Mouse (Mus musculus): ENCODE measurements around the gene Flad1.

Gene Flad1

DNA sequence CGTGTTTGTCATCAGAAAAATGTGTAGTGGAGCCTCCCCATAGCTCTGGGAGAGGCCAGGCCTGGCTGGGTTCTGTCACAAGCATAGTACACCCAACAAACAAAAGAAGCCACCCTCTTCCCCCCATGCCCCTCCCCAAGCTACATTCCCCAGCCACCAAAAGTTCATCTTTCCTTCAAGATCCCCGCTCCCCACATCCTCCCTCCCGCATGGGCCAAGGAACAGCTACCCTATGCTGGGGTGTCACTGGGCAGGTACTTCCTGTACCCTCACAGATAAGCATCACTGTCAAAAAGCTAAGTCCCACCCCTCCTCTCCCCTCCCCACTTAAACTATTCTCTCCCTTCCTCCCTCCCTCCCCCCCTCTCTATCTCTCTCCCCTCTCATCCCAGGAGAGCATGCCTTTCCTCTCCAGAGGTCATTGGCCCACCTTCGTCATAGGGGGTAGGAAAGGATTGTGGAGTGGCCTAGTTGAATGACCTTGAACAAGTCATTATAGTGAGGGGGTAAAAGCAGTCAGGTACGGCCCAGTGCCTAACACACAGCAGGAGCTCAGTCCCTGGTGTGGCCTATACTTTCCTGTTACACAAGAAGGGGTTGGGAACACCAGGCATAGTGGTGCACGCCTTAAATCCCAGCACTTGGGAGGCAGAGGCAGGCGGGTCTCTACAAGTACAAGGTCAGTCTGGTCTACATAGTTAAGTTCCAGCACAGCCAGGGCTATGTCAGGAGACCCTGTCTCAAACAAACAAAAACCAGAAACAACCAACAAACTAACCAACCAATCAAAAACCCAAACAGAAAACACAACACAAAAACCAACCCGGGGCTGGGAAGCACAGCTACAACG lies 29.4 kb downstream of the Flad1 start:
- peak in 1 of 2 experiments; percentile 29 for DNase-seq

DNA sequence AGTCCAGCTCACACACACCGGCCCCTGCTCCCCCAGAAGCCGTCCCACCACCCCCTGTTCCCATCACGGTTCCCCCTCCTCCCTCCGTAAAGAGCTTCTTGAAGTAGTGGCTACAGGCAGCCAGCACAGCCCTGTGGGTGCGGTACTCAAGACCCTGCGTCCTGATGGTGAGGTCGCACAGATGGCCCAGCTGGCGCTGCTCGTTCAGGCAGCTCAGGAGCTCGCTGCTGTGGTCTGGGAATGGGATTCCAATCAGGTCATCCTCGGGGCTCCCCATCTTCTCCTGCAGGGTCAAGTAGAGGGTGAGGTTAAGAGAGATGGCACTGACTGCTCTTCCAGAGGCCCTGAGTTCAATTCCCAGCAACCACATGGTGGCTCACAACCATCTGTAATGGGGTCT lies 30.4 kb downstream of the Flad1 start:
- DNase-seq, result no peak

DNA sequence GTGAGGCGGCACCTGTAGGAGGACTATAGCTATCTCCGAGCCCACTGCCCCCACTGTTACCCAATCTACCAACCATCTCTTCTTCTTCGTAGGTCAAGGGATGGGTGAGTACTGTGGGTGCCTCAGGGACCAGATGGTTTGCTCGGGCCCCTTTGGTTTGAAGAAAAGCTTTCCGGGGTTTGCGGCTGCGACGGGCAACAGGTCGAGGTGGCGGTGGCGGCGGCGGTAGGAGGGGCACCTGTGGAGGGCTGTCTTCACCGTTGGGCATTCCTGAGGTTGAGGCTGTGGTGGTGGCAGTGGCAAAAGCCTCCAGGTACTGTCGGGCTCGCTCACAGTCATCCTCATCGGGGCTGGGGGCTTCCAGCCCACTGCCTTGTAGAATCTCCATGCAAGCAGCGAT lies 31.0 kb downstream of the Flad1 start:
- DNase-seq, result no peak

DNA sequence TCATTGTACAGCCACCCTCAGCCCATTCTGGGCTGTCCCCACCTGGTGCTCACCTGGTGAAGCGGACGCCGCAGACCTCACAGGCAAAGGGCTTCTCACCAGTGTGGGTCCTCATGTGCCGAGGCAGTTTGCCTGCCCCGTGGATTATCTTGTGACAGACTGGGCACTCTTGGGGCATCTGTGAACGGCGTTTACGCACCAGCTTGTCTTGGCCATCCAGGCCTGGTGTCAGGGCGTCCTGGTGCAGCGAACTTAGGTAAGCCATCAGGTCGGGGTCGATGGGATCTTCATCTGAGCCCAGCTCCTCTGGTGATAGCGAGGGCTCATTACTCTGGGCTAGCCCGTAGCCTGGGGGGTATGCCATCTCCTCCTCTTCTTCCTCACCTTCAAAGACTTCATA lies 31.4 kb downstream of the Flad1 start:
- no peak for DNase-seq

DNA sequence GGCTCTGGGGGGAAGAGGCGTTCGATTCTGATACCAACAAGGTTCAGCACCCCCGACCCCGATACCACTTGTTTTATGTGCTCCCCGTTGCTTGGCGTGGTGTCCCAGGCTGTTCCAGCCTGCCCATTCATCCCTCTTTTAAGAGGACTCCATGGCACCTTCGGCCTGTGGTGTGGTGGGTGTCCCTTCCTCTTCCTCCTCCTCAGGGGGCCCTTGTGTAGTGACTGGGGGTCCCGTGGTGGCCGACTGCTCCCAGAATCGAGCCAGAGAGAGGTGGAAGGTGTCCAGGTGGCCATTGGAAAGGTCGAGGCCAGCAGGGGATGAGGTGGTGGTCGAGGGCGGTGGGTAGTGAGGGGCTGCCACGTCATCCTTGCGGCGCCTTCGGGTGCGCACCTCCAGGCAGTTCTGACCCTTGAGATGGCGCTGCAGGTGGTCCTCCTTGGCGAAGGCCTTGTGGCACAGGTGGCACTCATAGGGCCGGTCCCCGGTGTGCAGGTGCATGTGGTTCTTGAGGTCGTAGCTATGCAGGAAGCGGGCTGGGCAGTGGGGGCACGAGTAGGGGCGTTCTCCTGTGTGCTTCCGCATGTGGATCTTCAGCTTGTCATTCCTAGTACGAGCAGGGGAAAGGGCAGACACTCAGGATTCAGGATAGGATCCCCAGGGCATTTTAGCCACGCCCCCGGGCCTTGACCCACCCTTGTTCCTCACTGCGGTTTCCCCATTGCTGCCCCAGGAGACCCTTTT lies 32.1 kb downstream of the Flad1 start:
- no peak for DNase-seq

DNA sequence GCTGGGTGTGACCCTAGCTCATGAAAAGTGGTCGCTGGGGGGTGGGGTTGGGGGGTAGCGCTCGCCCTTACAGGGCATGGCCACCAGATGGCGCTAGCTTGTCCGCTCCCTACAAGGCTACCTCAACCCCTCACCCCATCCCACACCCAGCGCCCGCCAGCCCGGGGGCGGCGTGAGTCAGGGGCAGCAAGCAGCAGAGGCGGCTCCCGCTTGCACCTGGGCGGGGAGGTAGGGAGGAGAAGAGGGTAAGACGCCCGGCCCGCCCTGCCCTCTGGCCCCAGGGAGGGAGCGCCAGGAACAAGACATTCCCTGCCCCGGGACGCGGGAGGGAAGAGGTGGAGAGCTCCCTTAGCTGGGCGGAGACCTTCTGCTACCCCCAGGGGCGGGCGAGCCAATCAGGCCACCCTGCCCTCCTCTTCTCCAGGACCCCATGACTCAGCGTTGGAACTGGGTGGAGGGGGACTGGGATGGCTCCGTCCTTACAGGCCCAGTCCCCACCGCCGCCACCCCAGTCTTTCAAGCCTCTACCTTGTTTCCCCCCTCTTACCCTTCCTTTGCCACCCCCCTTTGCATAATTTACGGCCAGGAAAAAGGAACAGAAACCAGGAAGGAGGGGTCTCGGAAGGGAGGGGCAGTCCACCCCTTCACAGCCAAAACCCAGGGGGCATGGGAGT lies 33.1 kb downstream of the Flad1 start:
- DNase-seq, result peak; percentile 64 to 90

DNA sequence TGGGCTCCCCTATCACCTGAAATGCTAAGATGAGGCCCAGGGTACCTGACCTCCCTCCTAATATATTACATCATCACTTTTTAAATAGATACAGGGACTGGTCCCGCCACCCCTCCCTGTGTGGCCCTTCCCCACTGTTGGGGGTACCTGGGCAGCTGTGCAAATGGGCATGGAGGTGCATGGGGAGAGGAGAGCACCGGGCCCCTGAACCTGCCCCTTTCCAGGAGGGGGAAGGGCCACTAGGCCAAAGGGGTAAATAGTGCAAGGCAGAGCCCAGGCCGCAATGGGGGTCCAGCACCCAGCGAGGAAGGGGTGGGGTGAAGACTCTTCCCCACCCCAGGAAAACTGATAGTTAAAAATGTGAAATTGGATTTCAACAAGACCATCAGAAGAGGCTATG lies 33.8 kb downstream of the Flad1 start:
- DNase-seq, result no peak

DNA sequence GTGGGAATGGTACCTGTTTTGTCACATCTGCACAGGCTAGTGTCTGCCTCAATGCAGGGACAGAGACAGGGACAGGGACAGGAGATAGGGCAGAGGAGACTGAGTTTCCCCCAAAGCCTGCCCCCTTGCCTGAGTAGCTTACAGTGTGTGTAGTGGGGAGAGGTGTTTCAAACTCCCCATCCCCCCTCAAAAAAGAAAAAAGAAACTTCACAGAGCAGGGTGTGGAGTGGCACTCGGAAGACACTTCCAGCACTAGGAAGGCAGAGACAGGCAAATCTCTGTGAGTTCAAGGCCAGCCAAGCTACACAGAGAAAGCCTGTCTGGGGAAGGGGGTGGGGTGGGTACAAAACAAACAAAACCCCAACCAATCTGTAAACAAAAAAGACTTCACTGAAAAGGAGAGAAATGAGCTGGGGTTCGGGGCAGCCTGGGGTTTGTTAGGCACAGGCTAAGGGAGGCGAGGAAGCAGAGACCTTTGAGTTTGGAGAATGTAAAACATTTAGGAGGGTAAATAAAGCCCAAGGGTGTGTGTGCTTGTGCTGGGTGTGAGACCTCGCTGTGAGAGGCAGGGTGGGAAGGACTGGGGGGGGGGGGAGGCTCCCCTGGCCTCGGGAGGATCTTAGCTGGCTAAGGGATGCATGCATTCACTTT lies 38.0 kb downstream of the Flad1 start:
- DNase-seq, result no peak

DNA sequence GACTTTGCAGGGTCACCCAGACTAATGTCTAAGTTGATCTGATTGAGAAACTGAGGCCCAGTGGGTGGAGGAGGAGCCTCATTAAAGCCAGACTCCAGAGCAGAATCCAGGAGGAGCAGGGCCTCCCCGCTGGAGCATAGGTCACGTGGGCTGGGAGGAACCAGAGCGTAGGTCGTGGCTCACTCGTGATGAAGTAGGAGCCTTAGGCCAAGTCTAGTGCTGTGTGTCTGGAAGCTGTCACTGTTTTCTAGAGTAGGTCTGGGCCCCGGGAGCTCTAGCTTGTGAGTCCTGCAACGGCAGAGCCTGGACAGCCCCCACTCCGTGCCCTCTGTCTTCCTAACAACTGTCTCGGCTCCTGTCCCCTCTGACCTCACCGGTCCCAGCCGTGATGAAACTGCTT lies 44.3 kb downstream of the Flad1 start:
- peak in 1 of 2 experiments; percentile 67 for DNase-seq

DNA sequence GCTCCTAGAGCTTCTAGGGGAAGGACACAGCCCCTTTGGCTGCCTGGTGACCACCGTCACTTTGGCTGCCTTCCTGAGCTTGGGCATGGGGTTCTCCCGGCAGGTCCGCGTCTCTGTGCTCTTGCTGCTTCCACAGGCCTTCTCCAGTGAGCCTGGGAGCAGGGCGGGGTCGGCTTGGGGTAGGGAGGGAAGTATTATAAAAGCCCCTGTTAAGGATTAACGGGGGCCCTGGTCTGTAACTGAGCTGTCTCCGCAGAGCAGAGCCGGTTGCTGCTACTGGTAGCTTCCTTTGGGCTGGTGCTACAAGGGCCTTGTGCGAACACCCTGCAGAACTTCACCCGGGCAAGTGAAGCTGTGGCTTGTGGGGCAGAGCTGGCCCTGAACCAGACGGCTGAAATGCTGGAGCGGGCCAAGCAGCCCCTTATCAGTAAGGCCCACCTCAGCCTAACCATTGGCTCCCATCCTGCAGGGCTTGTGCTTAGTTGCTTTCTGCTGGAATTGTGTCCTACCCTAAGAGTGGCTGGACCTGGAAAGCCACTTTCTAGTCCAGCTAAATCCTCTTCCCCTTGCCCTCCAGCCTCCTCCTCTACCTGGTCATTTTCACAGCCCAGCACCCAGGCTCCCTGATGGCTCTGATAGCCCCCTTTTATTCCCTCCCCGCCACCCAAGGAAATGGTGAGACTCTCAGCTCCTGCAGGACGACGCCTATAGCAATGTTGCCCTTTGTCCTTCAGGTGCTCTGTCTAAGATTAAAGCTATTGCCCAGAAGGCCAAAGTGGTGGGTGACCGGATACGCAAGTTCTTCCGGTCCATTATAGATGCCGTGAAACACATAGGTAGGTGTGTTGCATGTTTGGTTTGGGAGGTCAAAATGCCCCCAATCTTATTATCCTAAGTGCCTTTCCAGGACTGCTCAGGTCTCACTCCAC lies 45.9 kb downstream of the Flad1 start:
- no peak for DNase-seq

DNA sequence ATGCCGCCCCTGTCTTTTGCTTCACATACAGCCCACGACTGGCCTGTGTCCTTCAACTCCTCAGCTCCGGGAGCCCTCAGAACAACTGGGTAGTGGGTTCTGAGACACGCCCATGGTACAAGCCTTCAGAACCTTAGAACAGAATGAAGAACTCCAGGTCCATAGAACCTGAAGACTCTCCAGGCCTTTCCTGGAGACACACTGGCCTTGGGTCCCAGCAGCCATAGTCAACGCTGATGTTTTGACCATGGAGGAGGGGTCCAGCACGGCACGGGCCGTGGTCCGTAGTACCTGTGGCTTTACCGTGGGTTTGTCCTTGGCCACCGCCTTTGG lies 46.6 kb downstream of the Flad1 start, which contains the start of gene Dcst1:
TSS of gene Dcst1 (minus strand) at position 101 of the 333 bp plus-strand sequence.
- DNase-seq, result no peak

DNA sequence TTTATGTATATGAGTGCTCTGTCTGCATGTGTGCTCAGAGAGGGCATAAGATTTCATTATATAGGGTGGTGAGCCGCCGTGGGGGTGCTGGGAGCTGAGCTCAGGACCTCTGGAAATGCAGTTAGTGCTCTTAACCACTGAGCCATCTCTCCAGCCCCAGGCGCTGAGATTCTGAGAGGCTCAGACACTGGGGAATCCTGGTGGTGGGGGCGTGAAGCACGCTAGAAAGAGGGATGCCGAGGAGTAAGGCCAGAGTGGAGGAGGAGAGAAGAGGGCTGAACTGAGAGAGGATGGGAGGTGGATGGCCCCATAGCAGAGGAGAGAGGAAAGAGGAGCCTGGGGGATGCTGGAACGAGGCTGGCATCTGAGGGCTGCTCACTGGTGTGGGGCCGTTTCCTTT lies 47.0 kb downstream of the Flad1 start:
- DNase-seq, result no peak

DNA sequence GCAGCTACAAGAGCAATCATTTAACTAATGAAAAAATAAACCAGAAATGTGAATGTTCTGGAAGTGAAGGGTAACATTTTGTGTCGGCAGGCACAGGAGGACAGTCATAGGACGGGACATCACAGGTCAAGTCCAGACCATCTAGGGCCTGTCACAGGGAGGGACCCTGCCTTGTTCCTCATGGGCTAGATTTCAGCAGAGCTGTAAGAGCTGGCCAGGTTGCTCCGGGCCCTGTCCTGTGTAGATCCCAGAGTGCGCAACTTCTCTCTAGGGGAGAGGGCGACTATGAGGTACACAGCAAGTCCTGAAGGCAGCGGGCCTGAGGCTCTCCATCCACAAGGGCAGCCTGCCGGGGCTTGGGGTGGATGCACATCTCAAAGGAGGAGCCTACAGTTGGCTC lies 50.0 kb downstream of the Flad1 start, which contains the start of gene Dcst2:
TSS of gene Dcst2 (plus strand) at position 301 of the 400 bp plus-strand sequence.
- no peak for DNase-seq

DNA sequence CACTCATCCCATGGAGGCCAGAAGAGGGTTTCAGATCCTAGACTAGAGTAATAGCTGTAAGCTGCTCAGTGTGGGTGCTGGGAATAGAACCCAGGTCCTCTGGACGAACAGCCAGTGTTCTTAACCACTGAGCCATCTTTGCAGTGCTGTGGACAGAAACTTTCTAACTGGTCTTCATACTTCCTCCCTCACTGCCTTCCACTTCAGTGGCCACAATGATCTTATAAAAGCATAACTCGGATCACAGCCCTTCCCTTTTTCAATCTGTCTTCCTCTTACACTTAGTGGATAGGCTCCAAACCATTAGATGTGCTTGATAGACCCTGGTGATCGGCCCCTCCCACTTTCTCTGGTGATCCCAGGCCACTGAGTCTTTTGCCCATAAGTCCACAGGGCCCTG lies 51.4 kb downstream of the Flad1 start:
- no peak for DNase-seq

DNA sequence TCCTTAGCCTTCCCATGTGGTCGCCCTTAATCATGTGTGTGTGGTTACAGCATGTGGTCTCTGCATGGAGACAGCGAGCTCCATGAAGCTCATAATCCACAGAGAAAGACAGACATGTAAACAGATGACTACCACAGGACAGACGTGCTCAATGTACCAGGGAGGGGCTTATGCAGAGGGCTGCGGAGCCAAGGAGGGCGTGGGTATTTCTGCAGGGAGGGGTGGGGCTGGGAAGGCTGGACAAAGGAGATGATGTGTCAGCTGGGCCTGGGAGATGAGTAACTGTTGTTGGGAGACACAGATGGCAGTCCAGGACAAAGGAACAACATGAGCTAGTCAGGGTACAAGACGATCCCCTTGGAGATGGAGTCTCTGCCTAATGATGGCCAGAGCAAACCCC lies 52.0 kb downstream of the Flad1 start:
- DNase-seq, result no peak

DNA sequence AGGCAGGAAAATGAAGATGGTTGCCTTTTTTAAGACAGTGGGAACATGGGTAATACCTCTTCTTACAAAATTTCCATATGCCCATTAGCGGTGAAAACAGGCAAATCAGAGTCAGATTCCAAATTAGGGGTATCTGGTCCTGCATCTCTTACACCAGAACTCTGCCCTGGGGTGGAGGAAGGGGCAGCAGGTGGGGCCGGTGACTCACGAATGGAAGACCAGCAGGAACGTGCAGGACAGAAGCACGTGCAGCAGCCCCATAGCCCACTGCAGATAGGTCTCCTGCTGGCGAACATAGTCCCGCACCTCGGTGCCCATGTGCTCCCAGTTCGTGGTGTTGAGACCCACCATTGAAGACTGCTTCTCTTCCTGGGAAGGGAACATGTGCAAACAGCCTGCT lies 55.6 kb downstream of the Flad1 start:
- no peak for DNase-seq

DNA sequence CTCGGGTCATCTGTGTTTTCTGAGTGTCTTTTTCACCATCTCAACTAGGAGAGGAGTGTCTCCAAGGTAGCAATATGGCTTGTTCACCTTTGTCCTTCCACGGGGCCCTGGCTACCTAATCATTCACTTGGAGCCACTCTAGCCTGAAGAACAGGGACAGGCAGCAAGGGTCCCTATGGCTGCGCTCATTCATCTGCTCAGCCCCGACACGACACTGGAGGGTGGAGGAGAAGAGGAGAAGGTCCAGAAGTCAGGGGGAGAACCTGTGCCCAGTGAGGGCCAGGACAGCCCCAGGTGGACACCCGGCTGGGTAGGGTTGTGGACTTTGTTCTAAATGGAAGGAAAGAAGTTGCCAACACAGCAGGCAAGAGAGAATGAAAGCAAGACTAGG lies 56.2 kb downstream of the Flad1 start:
- DNase-seq, result peak; percentile 41 to 84

DNA sequence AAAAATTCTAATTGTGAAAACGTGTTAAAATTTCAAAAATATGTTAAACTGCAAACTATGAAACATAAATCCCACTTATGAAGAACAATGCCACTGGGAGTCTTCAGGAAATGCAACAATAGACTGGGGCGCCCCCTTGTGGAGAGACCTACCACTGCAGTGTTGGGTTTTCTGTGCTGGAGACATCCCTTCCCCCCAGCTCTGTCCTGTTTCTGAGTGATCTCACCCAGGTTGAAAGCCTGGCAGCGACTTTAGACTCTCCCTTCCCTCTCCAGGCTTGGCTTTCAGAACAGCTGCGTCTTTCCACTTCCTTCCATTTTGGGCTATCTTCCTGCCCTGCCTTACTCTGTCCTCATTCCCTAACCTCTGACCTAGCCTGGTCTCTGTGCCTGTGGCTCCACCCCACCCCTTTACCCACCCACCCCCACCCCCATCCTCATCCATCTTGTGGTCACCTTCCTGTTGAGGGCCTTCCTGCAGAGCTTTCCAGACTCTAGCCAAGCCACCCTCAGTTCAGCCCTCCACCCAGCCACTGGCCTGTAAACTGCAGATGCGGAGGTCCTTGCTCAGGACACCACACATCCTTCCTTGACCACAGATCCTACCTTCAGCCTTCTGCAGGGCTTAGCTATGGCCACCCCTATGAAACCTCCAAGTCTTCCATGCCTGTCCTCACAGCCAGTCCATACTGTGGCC lies 56.7 kb downstream of the Flad1 start:
- DNase-seq, result peak; percentile 90 to 94

DNA sequence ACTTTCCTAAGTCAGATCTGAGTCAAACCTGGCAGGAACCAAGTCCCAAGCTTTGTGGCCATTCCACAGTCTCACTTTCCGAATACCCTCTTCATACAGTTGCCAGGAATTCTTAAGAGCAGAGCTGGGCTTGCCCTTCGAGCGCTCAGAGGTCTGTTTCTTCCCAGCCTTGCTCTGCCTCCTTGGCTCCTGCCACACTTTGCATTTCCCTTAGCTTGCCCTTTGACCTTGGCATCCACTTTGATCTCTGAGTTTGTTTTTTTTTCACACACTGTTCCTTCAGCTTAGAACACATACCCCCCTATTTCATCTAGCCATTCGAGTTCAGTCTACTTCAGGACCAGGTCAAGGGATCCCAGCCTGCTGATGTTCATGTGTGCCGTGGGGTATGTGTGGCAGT lies 60.4 kb downstream of the Flad1 start:
- DNase-seq, result peak; percentile 63 to 77

All from kidney, postnatal 25 days (tissue).